Mouse (Mus musculus): Measurements from ENCODE around the gene Phb. TPM values are rescaled to one million over a fixed set of nuclear protein-coding genes. Genes with fewer than 3 reads are reported as not detected.

Phb gene
- polyA plus RNA-seq, 1 experiment from 2014 or later, result 225 TPM

- no peak overlapping the region for H3K4me2 ChIP-seq
- H3K4me1 ChIP-seq, result no peaks in the 10 kb centered on the region
- no peak overlapping the region for H3K4me3 ChIP-seq (replicated peaks)
- H3K36me3 ChIP-seq, result no peaks in the 10 kb centered on the region
- no peaks in the 10 kb centered on the region for H3K27me3 ChIP-seq (replicated peaks)
- no peak overlapping the region for H3K27ac ChIP-seq
- 76% methylated on average over 5 of the region's 5 CpGs for WGBS
- ATAC-seq (ENCODE audit: insufficient read depth, low FRiP score, low read depth), result no peak
- no peaks in the 10 kb centered on the region for H3K9me3 ChIP-seq
- no peak overlapping the region for H3K9ac ChIP-seq
These were observed 31.8 kb downstream of the Phb start for GRCm38 (mm10) chr11:95698541-95698940.

- 85% methylated on average over 13 of the region's 13 CpGs for WGBS
- no peak overlapping the region for H3K9ac ChIP-seq
- H3K9me3 ChIP-seq, result no peaks in the 10 kb centered on the region
- no peaks in the 10 kb centered on the region for H3K4me1 ChIP-seq
- ATAC-seq (ENCODE audit: insufficient read depth, low FRiP score, low read depth), result 0 out of 2 replicates have a peak, but pooled peaks have one; percentile 22
- no peak overlapping the region for H3K27ac ChIP-seq
- no peaks in the 10 kb centered on the region for H3K36me3 ChIP-seq
- no peak overlapping the region for H3K4me2 ChIP-seq
- H3K27me3 ChIP-seq (replicated peaks), result no peaks in the 10 kb centered on the region
- H3K4me3 ChIP-seq (replicated peaks), result no peak overlapping the region
These were observed 34.3 kb downstream of the Phb start for GRCm38 (mm10) chr11:95700778-95701739.

- Histone ChIP-seq H3K9me3 (no peaks in the 10 kb centered on the region), H3K27me3 (replicated peaks) (no peaks in the 10 kb centered on the region), H3K9ac (no peak overlapping the region), H3K4me3 (replicated peaks) (no peak overlapping the region), H3K36me3 (no peaks in the 10 kb centered on the region), H3K4me1 (no peaks in the 10 kb centered on the region), H3K27ac (no peak overlapping the region), H3K4me2 (no peak overlapping the region)
- no peak for ATAC-seq (ENCODE audit: insufficient read depth, low FRiP score, low read depth)
- 84% methylated on average over 12 of the region's 12 CpGs for WGBS
These were observed 37.5 kb downstream of the Phb start for GRCm38 (mm10) chr11:95704032-95704969.

- H3K27ac ChIP-seq, result peak overlapping the region; percentile 51; the same call in 1 of the 2 replicates
- no peaks in the 10 kb centered on the region for H3K36me3 ChIP-seq
- no peaks in the 10 kb centered on the region for H3K27me3 ChIP-seq (replicated peaks)
- 60% methylated on average over 4 of the region's 4 CpGs for WGBS
- no peak overlapping the region for H3K4me3 ChIP-seq (replicated peaks)
- ATAC-seq (ENCODE audit: insufficient read depth, low FRiP score, low read depth), result no peak
- no peak overlapping the region for H3K4me2 ChIP-seq
- no peaks in the 10 kb centered on the region for H3K4me1 ChIP-seq
- no peak overlapping the region for H3K9ac ChIP-seq
- H3K9me3 ChIP-seq, result no peaks in the 10 kb centered on the region
These were observed 38.2 kb downstream of the Phb start for GRCm38 (mm10) chr11:95704970-95705330.

GRCm38 (mm10) chr11:95709534-95710040 lies 42.8 kb downstream of the Phb start:
- Histone ChIP-seq H3K27ac (no peak overlapping the region), H3K9me3 (no peaks in the 10 kb centered on the region), H3K36me3 (no peaks in the 10 kb centered on the region), H3K27me3 (replicated peaks) (no peaks in the 10 kb centered on the region), H3K4me3 (replicated peaks) (no peak overlapping the region), H3K4me2 (no peak overlapping the region), H3K4me1 (peaks cover 7% of the 10 kb centered on the region; the same call in 1 of the 2 replicates), H3K9ac (no peak overlapping the region)
- WGBS, result 90% methylated on average over 6 of the region's 6 CpGs
- no peak for ATAC-seq (ENCODE audit: insufficient read depth, low FRiP score, low read depth)

GRCm38 (mm10) chr11:95710478-95710877 lies 43.7 kb downstream of the Phb start:
- H3K4me3 ChIP-seq (replicated peaks), result no peak overlapping the region
- H3K9ac ChIP-seq, result no peak overlapping the region
- H3K27ac ChIP-seq, result no peak overlapping the region
- H3K9me3 ChIP-seq, result no peaks in the 10 kb centered on the region
- no peaks in the 10 kb centered on the region for H3K27me3 ChIP-seq (replicated peaks)
- no peaks in the 10 kb centered on the region for H3K36me3 ChIP-seq
- 80% methylated on average over 7 of the region's 7 CpGs for WGBS
- H3K4me1 ChIP-seq, result peaks cover 15% of the 10 kb centered on the region; the same call in 1 of the 2 replicates
- no peak for ATAC-seq (ENCODE audit: insufficient read depth, low FRiP score, low read depth)
- no peak overlapping the region for H3K4me2 ChIP-seq

- peak overlapping the region; percentile 99 for H3K27ac ChIP-seq
- H3K4me1 ChIP-seq, result peaks cover 15% of the 10 kb centered on the region; the same call in 1 of the 2 replicates
- H3K9ac ChIP-seq, result peak overlapping the region; percentile 99; the same call in 1 of the 2 replicates
- H3K27me3 ChIP-seq (replicated peaks), result no peaks in the 10 kb centered on the region
- 19% methylated on average over 12 of the region's 12 CpGs for WGBS
- H3K36me3 ChIP-seq, result no peaks in the 10 kb centered on the region
- H3K4me3 ChIP-seq (replicated peaks), result peak overlapping the region; percentile 98
- ATAC-seq (ENCODE audit: insufficient read depth, low FRiP score, low read depth), result 0 out of 2 replicates have a peak, but pooled peaks have one; percentile 18
- H3K9me3 ChIP-seq, result no peaks in the 10 kb centered on the region
- H3K4me2 ChIP-seq, result peak overlapping the region; percentile 78
These were observed 45.4 kb downstream of the Phb start for GRCm38 (mm10) chr11:95712085-95712562.

- Histone ChIP-seq H3K9me3 (no peaks in the 10 kb centered on the region), H3K4me2 (peak within 1 kb of the TSS; percentile 78), H3K4me3 (replicated peaks) (peak within 1 kb of the TSS; percentile 98), H3K4me1 (peaks cover 15% of the 10 kb centered on the region; the same call in 1 of the 2 replicates), H3K27ac (peak within 1 kb of the TSS; percentile 99), H3K27me3 (replicated peaks) (no peaks in the 10 kb centered on the region), H3K9ac (peak within 1 kb of the TSS; percentile 99), H3K36me3 (no peaks in the 10 kb centered on the region)
- ATAC-seq (ENCODE audit: insufficient read depth, low FRiP score, low read depth), result peak; percentile 92
- WGBS, result under 1% methylated on average over 52 of the region's 103 CpGs
These were observed 45.9 kb downstream of the Phb start, which contains the start of gene Zfp652 for GRCm38 (mm10) chr11:95712563-95713224. Zfp652 (plus strand) TSS chr11:95712673.

- H3K9me3 ChIP-seq, result no peaks in the 10 kb centered on the region
- H3K4me3 ChIP-seq (replicated peaks), result peak overlapping the region; percentile 98
- H3K36me3 ChIP-seq, result no peaks in the 10 kb centered on the region
- peaks cover 15% of the 10 kb centered on the region; the same call in 1 of the 2 replicates for H3K4me1 ChIP-seq
- peak; percentile 49 for ATAC-seq (ENCODE audit: insufficient read depth, low FRiP score, low read depth)
- under 1% methylated on average over 40 of the region's 49 CpGs for WGBS
- H3K4me2 ChIP-seq, result peak overlapping the region; percentile 78
- H3K27me3 ChIP-seq (replicated peaks), result no peaks in the 10 kb centered on the region
- peak overlapping the region; percentile 99 for H3K27ac ChIP-seq
- H3K9ac ChIP-seq, result peak overlapping the region; percentile 99
These were observed 46.6 kb downstream of the Phb start for GRCm38 (mm10) chr11:95713225-95713810.

- Histone ChIP-seq H3K9me3 (no peaks in the 10 kb centered on the region), H3K36me3 (no peaks in the 10 kb centered on the region), H3K27me3 (replicated peaks) (no peaks in the 10 kb centered on the region), H3K4me1 (peaks cover 15% of the 10 kb centered on the region; the same call in 1 of the 2 replicates), H3K9ac (peak overlapping the region; percentile 99), H3K4me3 (replicated peaks) (peak overlapping the region; percentile 98), H3K27ac (peak overlapping the region; percentile 99), H3K4me2 (peak overlapping the region; percentile 78)
- no peak for ATAC-seq (ENCODE audit: insufficient read depth, low FRiP score, low read depth)
- under 1% methylated on average over 13 of the region's 13 CpGs for WGBS
These were observed 47.1 kb downstream of the Phb start for GRCm38 (mm10) chr11:95713811-95714241.
